27 mouse cellular contexts compared by ENCODE assay signal in the genomic region with DNA sequence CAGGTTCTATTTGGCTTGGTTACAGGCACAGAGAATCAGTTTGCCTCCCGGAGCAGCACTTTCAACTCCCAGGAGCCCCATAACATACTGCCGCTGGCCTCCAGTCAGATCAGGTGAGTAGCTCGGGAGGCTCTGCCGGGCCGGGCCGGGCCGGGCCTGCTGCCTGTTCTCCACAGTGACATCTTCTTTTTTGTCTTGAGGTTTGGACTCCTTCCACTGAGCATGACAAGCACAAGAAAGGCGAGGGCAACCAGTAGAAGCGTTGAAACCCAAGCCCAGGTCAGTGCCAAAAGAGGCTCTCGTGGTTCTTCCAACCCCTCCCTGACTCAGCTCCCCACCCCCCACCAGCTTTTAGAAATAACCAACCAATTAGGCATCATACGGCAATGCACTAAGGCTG. TPM values are rescaled to one million over a fixed set of nuclear protein-coding genes. Genes with fewer than 3 reads are reported as not detected.
DNase-seq lines count a peak whose midpoint lies in the region; ATAC-seq lines count a peak whose summit lies in the region.
"Had no signal": no experiment of that assay in that cellular context is flagged by ENCODE, and none has a peak within 500 bp of the region (broad histone marks: within the 10 kb centered on the region; RNA-seq: fewer than 3 reads in every experiment).

No protein-coding gene starts in this region.

- no peak overlapping the region for H3K4me3 ChIP-seq in forebrain, embryonic 15.5 days
- H3K4me3 ChIP-seq: embryonic facial prominence, embryonic 13.5 days; forebrain, embryonic 13.5 days; heart, adult 2 months; midbrain, embryonic 12.5 days had no signal

- intact Hi-C loops in gastrocnemius, postnatal 14 days (cut with DNase I; ENCODE audit: low total_unique reads), result no loop called here

- 87% methylated on average over 11 of the region's 11 CpGs for WGBS in forebrain, embryonic 15.5 days

- H3K9ac ChIP-seq in forebrain, embryonic 15.5 days (replicated peaks), result no peak overlapping the region
- H3K9ac ChIP-seq: embryonic facial prominence, embryonic 13.5 days; forebrain, embryonic 13.5 days; hindbrain, embryonic 14.5 days; midbrain, embryonic 12.5 days had no signal

- H3K9me3 ChIP-seq in forebrain, embryonic 15.5 days, result no peaks in the 10 kb centered on the region
- H3K9me3 ChIP-seq: embryonic facial prominence, embryonic 13.5 days; forebrain, embryonic 13.5 days; midbrain, embryonic 12.5 days had no signal

- H3K27me3 ChIP-seq in forebrain, embryonic 15.5 days, result no peaks in the 10 kb centered on the region
- H3K27me3 ChIP-seq: embryonic facial prominence, embryonic 13.5 days; forebrain, embryonic 13.5 days; midbrain, embryonic 12.5 days had no signal

- H3K4me1 ChIP-seq in forebrain, embryonic 15.5 days, result peaks cover 12% of the 10 kb centered on the region; the same call in 1 of the 2 replicates
- H3K4me1 ChIP-seq: embryonic facial prominence, embryonic 13.5 days; forebrain, embryonic 13.5 days; midbrain, embryonic 12.5 days had no signal

- peaks cover 77% of the 10 kb centered on the region for H3K36me3 ChIP-seq in forebrain, embryonic 15.5 days

- no peak overlapping the region for H3K4me2 ChIP-seq in forebrain, embryonic 15.5 days (replicated peaks)
- H3K4me2 ChIP-seq: embryonic facial prominence, embryonic 13.5 days; forebrain, embryonic 13.5 days; hindbrain, embryonic 14.5 days; midbrain, embryonic 12.5 days had no signal

- no peak overlapping the region for H3K27ac ChIP-seq in forebrain, embryonic 15.5 days (replicated peaks)
- H3K27ac ChIP-seq: embryonic facial prominence, embryonic 13.5 days; forebrain, embryonic 13.5 days; heart, adult 2 months; hindbrain, embryonic 14.5 days; kidney, postnatal 0 days; macrophage; midbrain, embryonic 12.5 days; stomach, postnatal 0 days had no signal

- DNase-seq in gastrocnemius, adult 18-20 months (ENCODE audit: low spot score), result peak; percentile 45
- DNase-seq in gastrocnemius, postnatal 14 days, result no peak
- peak; percentile 15 for DNase-seq in Muller cell, postnatal 12 days (ENCODE audit: inconsistent ontology term)
- no peak for DNase-seq in retina, embryonic 14.5 days (ENCODE audit: low spot score)
- no peak for DNase-seq in heart, adult 8-10 months (ENCODE audit: low spot score)
- DNase-seq: adrenal gland, adult 8-10 months; embryo, embryonic 11 days; gastrocnemius, postnatal 25 days; heart, adult 2 months; kidney, adult 2 months; right cerebral cortex, postnatal 14 days; thymus, adult 2 months; thymus, postnatal 4 days had no signal

- peak; percentile 78 for ATAC-seq in common myeloid progenitor, adult 5-6 weeks (replicated peaks; ENCODE audit: low read depth, poor library complexity, severe bottlenecking)
- no peak for ATAC-seq in forebrain, embryonic 15.5 days (replicated peaks)
- ATAC-seq: CD4-positive, CD25-positive, alpha-beta regulatory T cell, adult 4 months; forebrain, embryonic 13.5 days; lung, postnatal 0 days had no signal

RNA-seq across cellular contexts. Expression of a gene that starts 11.1 kb away (rescaled TPM):
- 1 to 10 TPM; 1.5 to 2.4 TPM for total RNA-seq in gastrocnemius, adult 18-20 months (2021)
- total RNA-seq in gastrocnemius, postnatal 14 days (2021), result 1 to 10 TPM; 3.6 TPM
- total RNA-seq in common myeloid progenitor, adult 5-6 weeks (2017), result 19.0 and 25.3 TPM in 2 replicates
- polyA plus RNA-seq in forebrain, embryonic 15.5 days (2015; fragmentation: Nextera tagmentation; extraction: Ambion mirVana), result 39.6 and 42.2 TPM in 2 replicates
- 1 to 10 TPM; 2.8 to 4.4 (median 4.0) TPM for total RNA-seq in heart, adult 8-10 months (2022)

RNA-seq across cellular contexts. Expression of a gene that starts 12.0 kb away (rescaled TPM):
- 10 to 100 TPM; 19.9 to 21.8 TPM for total RNA-seq in gastrocnemius, adult 18-20 months (2021)
- 10 to 100 TPM; 21.2 to 22.9 TPM for total RNA-seq in gastrocnemius, postnatal 14 days (2021)
- total RNA-seq in common myeloid progenitor, adult 5-6 weeks (2017), result 17.2 and 19.2 TPM in 2 replicates
- 36.9 and 37.6 TPM in 2 replicates for polyA plus RNA-seq in forebrain, embryonic 15.5 days (2015; fragmentation: Nextera tagmentation; extraction: Ambion mirVana)
- total RNA-seq in heart, adult 8-10 months (2022), result 10 to 100 TPM; 21.0 to 26.0 (median 22.8) TPM

RNA-seq across cellular contexts. Expression of a gene that starts 23.0 kb away (rescaled TPM):
- 10 to 100 TPM; 32.7 to 34.4 TPM for total RNA-seq in gastrocnemius, adult 18-20 months (2021)
- total RNA-seq in gastrocnemius, postnatal 14 days (2021), result 10 to 100 TPM; 28.4 to 31.3 TPM
- total RNA-seq in common myeloid progenitor, adult 5-6 weeks (2017), result 21.9 and 22.5 TPM in 2 replicates
- 47.1 and 47.2 TPM in 2 replicates for polyA plus RNA-seq in forebrain, embryonic 15.5 days (2015; fragmentation: Nextera tagmentation; extraction: Ambion mirVana)
- total RNA-seq in heart, adult 8-10 months (2022), result 10 to 100 TPM; 15.0 to 16.7 (median 15.8) TPM

RNA-seq across cellular contexts. Expression of a gene that starts 23.3 kb away (rescaled TPM):
- 1 to 10 TPM; 3.2 to 6.6 TPM for total RNA-seq in gastrocnemius, adult 18-20 months (2021)
- total RNA-seq in gastrocnemius, postnatal 14 days (2021), result 1 to 10 TPM; 5.0 to 7.5 TPM
- total RNA-seq in common myeloid progenitor, adult 5-6 weeks (2017), result 10.4 and 19.1 TPM in 2 replicates
- 25.2 and 27.6 TPM in 2 replicates for polyA plus RNA-seq in forebrain, embryonic 15.5 days (2015; fragmentation: Nextera tagmentation; extraction: Ambion mirVana)
- total RNA-seq in heart, adult 8-10 months (2022), result 1 to 10 TPM; 5.9 to 8.4 (median 6.8) TPM

RNA-seq across cellular contexts. Expression of a gene that starts 41.8 kb away (rescaled TPM):
- not detected for total RNA-seq in gastrocnemius, adult 18-20 months (2021)
- not detected for total RNA-seq in gastrocnemius, postnatal 14 days (2021)
- 3.2 and 5.6 TPM in 2 replicates for total RNA-seq in common myeloid progenitor, adult 5-6 weeks (2017)
- polyA plus RNA-seq in forebrain, embryonic 15.5 days (2015; fragmentation: Nextera tagmentation; extraction: Ambion mirVana), result 85.6 and 102 TPM in 2 replicates
- not detected for total RNA-seq in heart, adult 8-10 months (2022)
- total RNA-seq: gastrocnemius, postnatal 25 days; heart, adult 2 months; heart, postnatal 25 days; liver, adult 2 months; neutrophil, adult 5-6 weeks had no signal
- polyA plus RNA-seq: heart, adult 2 months; macrophage had no signal

Comparison
In these comparisons a context has a peak if more than half of its experiments do, and no peak if none do; other contexts are left out.
1. DNase-seq: peak in gastrocnemius, adult 18-20 months (single experiment) and Muller cell, postnatal 12 days (single experiment); none in gastrocnemius, postnatal 14 days (single experiment), retina, embryonic 14.5 days (single experiment) and heart, adult 8-10 months (single experiment).